Mouse (Mus musculus): Measurements from ENCODE around the gene Synj2.

- TF ChIP-seq EP300 (IDR thresholded peaks at IDR 0.05; ENCODE audit: low read depth): no peak
- TF ChIP-seq CTCF (IDR thresholded peaks at IDR 0.05; ENCODE audit: low read depth): no peak
Measured at GRCm38 (mm10) chr17:6025831-6026230, 84.8 kb downstream of the Synj2 start.
